Mouse (Mus musculus) intestine, postnatal 0 days (tissue): ENCODE measurements around the gene Tnfaip3. TPM values are rescaled to one million over a fixed set of nuclear protein-coding genes. Genes with fewer than 3 reads are reported as not detected.
A peak's percentile ranks its signal among the peaks of the same experiment; 100 is the strongest.

Source experiments
- ATAC-seq: fragments of 200-750 bp; cut with Nextera tagmentation; 2 replicates; pipeline ENCODE4 v1.8.0; 2017; ENCODE audit warnings: mild to moderate bottlenecking, moderate TSS enrichment, moderate library complexity
- H3K27ac ChIP-seq: fragments of 300-500 bp; sonication (generic); 2 replicates; pipeline ENCODE4 v1.5.1; 2014; ENCODE audit warnings: mild to moderate bottlenecking, low read depth, low read length, moderate library complexity
- H3K27me3 ChIP-seq: fragments of 300-500 bp; sonication (generic); replicated peaks from 2 replicates; pipeline ENCODE4 v1.6.1; 2014; ENCODE audit warnings: low read length, mixed read lengths; ENCODE audit not compliant: control insufficient read depth, insufficient read depth
- H3K36me3 ChIP-seq: fragments of 300-500 bp; sonication (generic); 2 replicates; pipeline ENCODE4 v1.6.1; 2014; ENCODE audit warnings: mild to moderate bottlenecking, moderate library complexity; ENCODE audit not compliant: control insufficient read depth, insufficient read depth
- H3K4me1 ChIP-seq: fragments of 300-500 bp; sonication (generic); replicated peaks from 2 replicates; pipeline ENCODE4 v1.6.1; 2014; ENCODE audit warnings: antibody characterized with exemption, low read length, mixed read lengths; ENCODE audit not compliant: control insufficient read depth, insufficient read depth
- H3K4me2 ChIP-seq: fragments of 300-500 bp; sonication (generic); replicated peaks from 2 replicates; pipeline ENCODE4 v1.6.1; 2014; ENCODE audit warnings: low read depth, mild to moderate bottlenecking, moderate library complexity
- H3K4me3 ChIP-seq: fragments of 300-500 bp; sonication (generic); 2 replicates; pipeline ENCODE4 v1.5.1; 2014; ENCODE audit warnings: low read depth, low read length
- H3K9ac ChIP-seq: fragments of 300-500 bp; sonication (generic); 2 replicates; pipeline ENCODE4 v1.6.1; 2014; ENCODE audit warnings: mild to moderate bottlenecking, low read depth, low read length
- H3K9me3 ChIP-seq: fragments of 300-500 bp; sonication (generic); 2 replicates; pipeline ENCODE4 v1.6.1; 2016; ENCODE audit warnings: mixed run types; ENCODE audit not compliant: control insufficient read depth
- CTCF ChIP-seq: sonication (generic); IDR thresholded peaks from 2 replicates; pipeline ENCODE4 v1.5.1; 2016; ENCODE audit warnings: low read depth, mild to moderate bottlenecking, control low read depth, antibody characterized with exemption, moderate library complexity
- whole genome bisulfite sequencing: fragments of 180-500 bp; shearing (Covaris S2); extraction: QIAGEN DNeasy Blood & Tissue Kit; methylation state at CpG from one replicate; pipeline ENCODE4 v1.1.7; 2014; 5-methylcytosine and 5-hydroxymethylcytosine counted together
- polyA plus RNA-seq: library from polyadenylated mRNA; unstranded; fragments of >200 nt; fragmentation: Nextera tagmentation; extraction: Ambion mirVana; gene quantifications from 2 replicates; pipeline ENCODE4 v1.2.1, GENCODE M21; 2015

The Tnfaip3 gene
- polyA plus RNA-seq, 1 experiment from 2014 or later = 3.7 TPM

- H3K36me3 ChIP-seq = peaks cover 36% of the 10 kb centered on the region
- TF ChIP-seq CTCF = peak; percentile 74
- WGBS = 78% methylated on average over 2 of the region's 2 CpGs
- ATAC-seq = no peak
- no peak overlapping the region for H3K9ac ChIP-seq
- no peak overlapping the region for H3K27ac ChIP-seq
- no peaks in the 10 kb centered on the region for H3K27me3 ChIP-seq
- no peaks in the 10 kb centered on the region for H3K4me1 ChIP-seq
- H3K9me3 ChIP-seq = no peaks in the 10 kb centered on the region
- H3K4me3 ChIP-seq = no peak overlapping the region
- H3K4me2 ChIP-seq = no peak overlapping the region
Observed at GRCm38 (mm10) chr10:18999427-18999826, 16.0 kb downstream of the Tnfaip3 start.

GRCm38 (mm10) chr10:18996331-18996730 is 19.1 kb downstream of the Tnfaip3 start:
- Histone ChIP-seq H3K9ac (no peak overlapping the region), H3K36me3 (peaks cover 8% of the 10 kb centered on the region; the same call in 1 of the 2 replicates), H3K4me2 (no peak overlapping the region), H3K4me1 (no peaks in the 10 kb centered on the region), H3K9me3 (no peaks in the 10 kb centered on the region), H3K27ac (peak overlapping the region; percentile 76; the same call in 1 of the 2 replicates), H3K4me3 (no peak overlapping the region), H3K27me3 (no peaks in the 10 kb centered on the region)
- ATAC-seq = no peak
- TF ChIP-seq CTCF = no peak

- peaks cover 4% of the 10 kb centered on the region; the same call in 1 of the 2 replicates for H3K36me3 ChIP-seq
- no peaks in the 10 kb centered on the region for H3K4me1 ChIP-seq
- H3K9me3 ChIP-seq = no peaks in the 10 kb centered on the region
- H3K9ac ChIP-seq = no peak overlapping the region
- H3K27ac ChIP-seq = peak overlapping the region; percentile 76
- H3K4me3 ChIP-seq = no peak overlapping the region
- H3K27me3 ChIP-seq = no peaks in the 10 kb centered on the region
- no peak for TF ChIP-seq CTCF
- 53% methylated on average over 12 of the region's 12 CpGs for WGBS
- H3K4me2 ChIP-seq = peak overlapping the region; percentile 35; the same call in 1 of the 2 replicates
- ATAC-seq = peak; percentile 90
Observed at GRCm38 (mm10) chr10:18995465-18996261, 19.8 kb downstream of the Tnfaip3 start.

- Histone ChIP-seq H3K9ac (no peak overlapping the region), H3K4me2 (no peak overlapping the region), H3K36me3 (no peaks in the 10 kb centered on the region), H3K27ac (no peak overlapping the region), H3K4me1 (no peaks in the 10 kb centered on the region), H3K9me3 (no peaks in the 10 kb centered on the region), H3K4me3 (no peak overlapping the region), H3K27me3 (no peaks in the 10 kb centered on the region)
- TF ChIP-seq CTCF = no peak
- ATAC-seq = no peak
- WGBS = 87% methylated on average over 4 of the region's 4 CpGs
Observed at GRCm38 (mm10) chr10:18992971-18993370, 22.5 kb downstream of the Tnfaip3 start.

GRCm38 (mm10) chr10:18991057-18991456 is 24.4 kb downstream of the Tnfaip3 start:
- Histone ChIP-seq H3K4me3 (no peak overlapping the region), H3K9me3 (no peaks in the 10 kb centered on the region), H3K4me1 (no peaks in the 10 kb centered on the region), H3K27ac (no peak overlapping the region), H3K9ac (no peak overlapping the region), H3K27me3 (no peaks in the 10 kb centered on the region), H3K4me2 (no peak overlapping the region), H3K36me3 (no peaks in the 10 kb centered on the region)
- TF ChIP-seq CTCF = no peak
- WGBS = 85% methylated on average over 4 of the region's 4 CpGs
- no peak for ATAC-seq

GRCm38 (mm10) chr10:18987907-18988199 is 27.6 kb downstream of the Tnfaip3 start:
- no peaks in the 10 kb centered on the region for H3K9me3 ChIP-seq
- WGBS = 53% methylated on average over 2 of the region's 2 CpGs
- ATAC-seq = no peak
- H3K4me3 ChIP-seq = no peak overlapping the region
- H3K4me1 ChIP-seq = no peaks in the 10 kb centered on the region
- H3K9ac ChIP-seq = no peak overlapping the region
- no peak overlapping the region for H3K4me2 ChIP-seq
- no peak for TF ChIP-seq CTCF
- no peak overlapping the region for H3K27ac ChIP-seq
- H3K36me3 ChIP-seq = no peaks in the 10 kb centered on the region
- no peaks in the 10 kb centered on the region for H3K27me3 ChIP-seq
